Mouse (Mus musculus): Measurements from ENCODE around the gene Tssk3.

GRCm38 (mm10) chr4:129516925-129517324 lies 26.1 kb upstream of the Tssk3 start:
- TF ChIP-seq GATA1 (IDR thresholded peaks at IDR 0.05; ENCODE audit: borderline replicate concordance, low read length) (no peak), CTCF (IDR thresholded peaks at IDR 0.05; ENCODE audit: low read depth, low read length) (no peak), GATA2 (IDR thresholded peaks at IDR 0.05; ENCODE audit: borderline replicate concordance, low read depth, low read length) (no peak)
